Mouse (Mus musculus) retina, embryonic 14.5 days (tissue): ENCODE results near the gene Rexo1.

Experiments used
- DNase-seq: peaks from one replicate; pipeline ENCODE4 v3.0.0-alpha.2; 2015; ENCODE audit warnings: low spot score

Gene Rexo1

DNA sequence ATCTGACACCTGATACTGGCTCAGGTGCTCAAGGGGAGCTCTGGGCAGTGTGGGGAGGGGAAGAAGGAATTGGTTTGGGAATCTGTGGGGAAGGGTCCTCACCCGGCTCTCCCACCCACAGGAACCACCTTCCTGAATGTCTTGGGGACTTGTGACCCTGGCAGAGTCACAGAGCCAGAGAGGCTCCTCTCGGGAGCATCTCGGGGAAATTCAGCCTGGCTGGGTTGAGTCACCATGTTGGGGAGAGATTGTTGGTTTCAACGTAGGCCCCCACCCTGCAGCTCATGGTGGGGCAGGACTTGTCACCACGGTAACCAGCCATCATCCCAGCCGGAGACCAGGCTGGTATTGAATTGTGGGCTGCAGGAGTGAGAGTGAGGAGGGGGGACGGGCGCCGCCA, 56.6 kb downstream of the Rexo1 start:
- DNase-seq, result no peak

DNA sequence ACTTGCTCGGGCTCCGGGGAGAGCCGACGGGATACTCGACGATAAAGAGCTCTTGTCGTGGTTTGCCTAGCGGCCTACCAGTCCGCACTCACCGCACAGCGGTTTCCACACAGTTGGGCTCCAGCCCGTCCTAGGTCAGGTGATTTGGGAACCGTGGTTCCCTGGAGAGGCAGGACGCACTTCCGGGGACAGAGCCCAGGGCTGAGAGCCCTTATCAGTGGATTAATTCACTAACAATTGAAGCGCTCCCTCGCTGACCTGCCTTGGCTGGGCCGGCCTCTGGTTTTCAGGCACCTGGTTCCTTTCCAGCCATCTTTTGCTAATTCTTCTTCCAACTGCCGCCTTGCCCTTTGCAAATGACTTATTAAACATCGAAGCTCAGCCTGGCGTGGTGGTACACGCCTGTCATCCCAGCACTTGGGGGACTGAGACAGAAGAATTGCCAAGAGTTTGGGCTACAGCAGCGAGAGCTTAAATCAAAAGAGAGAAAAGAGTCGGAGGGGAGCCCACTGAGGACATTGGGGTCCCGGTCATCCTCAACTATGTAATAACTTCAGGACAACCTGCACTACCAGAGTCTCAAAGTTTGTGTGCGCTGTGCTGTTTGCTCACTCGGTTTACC, 57.6 kb downstream of the Rexo1 start:
- DNase-seq, result no peak

GRCm38 (mm10) chr10:80502819-80503314, 58.5 kb downstream of the Rexo1 start:
- no peak for DNase-seq

DNA sequence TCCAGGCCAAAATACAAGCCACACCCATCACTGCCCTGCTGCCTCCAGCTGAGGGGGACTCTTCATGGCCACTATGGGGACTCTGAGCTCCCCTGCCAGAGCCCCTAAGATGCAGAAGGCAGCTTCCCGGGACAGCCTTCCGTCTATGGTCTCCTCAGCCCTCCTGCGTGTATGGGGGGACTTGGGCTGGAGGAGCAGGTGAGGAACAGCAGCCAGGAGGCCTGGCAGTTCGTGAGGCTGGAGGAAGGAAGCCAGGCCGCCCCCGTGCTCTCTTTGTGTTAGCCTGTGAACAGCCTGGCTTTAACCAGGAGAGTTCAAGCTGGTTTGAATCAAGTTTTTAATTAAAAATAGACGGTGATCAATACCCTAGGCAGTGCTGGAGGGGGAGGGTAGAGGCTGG, 59.1 kb downstream of the Rexo1 start:
- no peak for DNase-seq

GRCm38 (mm10) chr10:80496421-80496820, 64.9 kb downstream of the Rexo1 start:
- DNase-seq, result no peak

GRCm38 (mm10) chr10:80495901-80496300, 65.5 kb downstream of the Rexo1 start:
- no peak for DNase-seq

- peak; percentile 63 for DNase-seq
Measured at GRCm38 (mm10) chr10:80494732-80495131, 66.6 kb downstream of the Rexo1 start, which contains the start of gene Onecut3. TSS of gene Onecut3 (plus strand) at chr10:80494835.
